Mouse (Mus musculus) megakaryocyte, embryonic 14.5 days (primary cell): ENCODE data around the gene Dao. TPM values are rescaled to one million over a fixed set of nuclear protein-coding genes. Genes with fewer than 3 reads are reported as not detected.

Source experiments
- H3K27me3 ChIP-seq: replicated peaks from 2 replicates; pipeline ENCODE3; 2012; ENCODE audit warnings: inconsistent platforms
- H3K36me3 ChIP-seq: replicated peaks from 2 replicates; pipeline ENCODE3; 2012; ENCODE audit warnings: low read length, inconsistent platforms, mixed read lengths
- H3K4me1 ChIP-seq: 2 replicates; pipeline ENCODE4 v1.6.1; 2012; ENCODE audit warnings: inconsistent platforms
- H3K4me3 ChIP-seq: replicated peaks from 2 replicates; pipeline ENCODE3; 2012; ENCODE audit warnings: moderate library complexity, mild to moderate bottlenecking, inconsistent platforms
- H3K9me3 ChIP-seq: 2 replicates; pipeline ENCODE4 v1.6.1; 2012; ENCODE audit warnings: inconsistent platforms
- FLI1 ChIP-seq: IDR thresholded peaks from 2 replicates; pipeline ENCODE4 v1.6.1; 2012; ENCODE audit warnings: low read length, inconsistent platforms, mixed read lengths
- GATA1 ChIP-seq: IDR thresholded peaks from 3 replicates; pipeline ENCODE4 v1.6.1; 2012; ENCODE audit warnings: mixed read lengths, low read length, inconsistent platforms, borderline replicate concordance
- polyA plus RNA-seq: library from polyadenylated mRNA; stranded (reverse); fragments of >175 nt; gene quantifications from 2 replicates; pipeline ENCODE4 v1.2.3, GENCODE M21; 2012; ENCODE audit warnings: low replicate concordance; ENCODE audit not compliant: insufficient read depth

Gene Dao
- polyA plus RNA-seq, 1 experiment = not detected

DNA sequence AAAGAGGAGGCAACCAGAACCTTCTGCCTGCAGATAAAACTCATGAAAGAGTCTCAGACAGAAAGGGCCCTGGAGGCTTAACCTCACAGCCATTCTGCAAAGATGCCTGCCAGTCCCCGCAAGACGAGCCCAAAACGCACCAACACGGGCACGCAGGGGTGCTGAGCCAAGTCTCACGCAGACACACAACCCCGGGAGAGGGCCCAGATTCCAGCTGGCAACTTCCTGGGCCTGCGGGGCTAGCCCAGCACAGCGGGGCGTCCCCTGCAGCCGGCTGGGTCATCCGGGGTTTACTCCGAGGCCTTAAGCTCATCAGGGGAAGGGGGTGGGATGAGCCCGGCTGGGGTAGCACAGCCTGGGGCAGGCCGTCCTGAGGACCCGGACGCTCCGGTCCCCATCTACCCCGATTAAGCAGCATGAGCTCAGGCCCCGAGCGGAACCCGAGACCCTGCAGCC is 10.4 kb upstream of the Dao start:
- Histone ChIP-seq H3K36me3 (peaks cover 4% of the 10 kb centered on the region), H3K27me3 (peaks cover 16% of the 10 kb centered on the region), H3K4me3 (peak overlapping the region; percentile 97), H3K9me3 (peaks cover 11% of the 10 kb centered on the region), H3K4me1 (peaks cover 50% of the 10 kb centered on the region)
- TF ChIP-seq GATA1 (no peak), FLI1 (no peak)

DNA sequence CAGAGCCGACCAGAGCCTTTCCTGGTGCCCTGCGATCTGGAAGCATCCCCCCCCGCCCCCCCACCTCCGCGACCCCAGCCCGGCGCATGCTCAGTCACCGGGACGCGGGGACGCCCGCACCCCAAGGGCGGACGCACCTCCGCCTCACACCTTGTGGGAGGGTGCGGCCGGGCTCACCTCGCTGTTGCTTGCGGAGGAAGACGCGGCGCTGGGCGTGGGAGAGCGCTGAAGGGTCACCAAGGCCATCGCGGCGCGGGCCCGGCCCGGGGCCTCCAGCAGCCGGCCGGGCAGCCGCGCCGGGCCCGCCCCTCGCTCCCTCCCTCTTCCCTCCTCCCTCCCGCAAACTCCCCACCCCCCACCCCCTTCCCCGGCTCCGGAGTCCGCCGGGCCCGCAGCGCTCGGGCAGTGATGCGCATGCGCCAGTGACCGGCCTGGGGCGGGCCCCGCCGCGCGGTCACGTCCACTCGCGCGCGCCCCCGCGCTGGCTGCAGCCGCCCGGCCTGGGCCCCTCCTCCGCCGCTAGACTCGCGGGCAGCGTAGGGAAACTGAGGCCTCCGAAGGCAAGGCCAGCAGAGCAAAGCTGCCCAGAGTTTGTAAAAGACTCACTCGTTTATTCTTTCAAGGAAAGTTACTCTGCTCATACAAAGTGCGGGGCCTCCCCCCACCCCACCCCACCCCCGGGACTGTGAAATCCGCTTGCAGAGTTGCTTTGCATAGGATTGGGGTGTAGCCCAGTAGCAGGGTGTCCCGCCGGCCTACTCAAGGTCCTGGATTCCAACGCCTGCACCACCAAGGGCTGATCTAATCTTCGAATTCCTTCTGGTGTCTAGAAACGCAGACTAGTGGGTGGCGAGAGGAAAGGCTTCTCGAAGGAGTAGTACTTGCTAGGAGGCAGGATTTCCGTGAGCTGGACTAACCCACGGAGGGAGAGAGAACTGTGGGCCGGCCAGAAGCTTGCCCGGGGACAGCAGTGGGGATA is 9.7 kb upstream of the Dao start, which contains the start of gene Ssh1:
Gene Ssh1, minus strand, starts transcription at position 408 of the 979 bp plus-strand sequence.
- Histone ChIP-seq H3K4me1 (peaks cover 50% of the 10 kb centered on the region), H3K27me3 (peaks cover 16% of the 10 kb centered on the region), H3K4me3 (peak within 1 kb of the TSS; percentile 97), H3K36me3 (peaks cover 3% of the 10 kb centered on the region), H3K9me3 (peaks cover 11% of the 10 kb centered on the region)
- TF ChIP-seq GATA1 (no peak), FLI1 (no peak)

DNA sequence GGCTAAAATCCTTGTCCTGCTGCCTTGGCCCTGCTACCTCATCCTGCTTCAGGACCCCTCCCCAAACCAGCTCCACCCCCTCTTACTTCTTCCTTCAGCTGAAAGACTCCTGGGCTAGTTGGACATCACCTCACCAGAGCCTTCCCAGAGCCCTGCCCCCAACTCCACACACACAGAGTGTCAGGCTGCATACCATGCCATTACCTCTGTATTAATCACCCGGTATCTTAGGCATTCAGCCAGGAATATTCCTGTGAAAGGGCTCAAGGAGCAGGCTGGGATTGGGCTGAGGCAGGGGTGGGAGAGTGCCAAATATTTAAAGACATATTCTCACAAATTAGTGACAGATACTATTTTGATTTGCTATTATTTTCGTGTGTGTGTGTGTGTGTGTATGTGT is 7.0 kb upstream of the Dao start:
- H3K4me1 ChIP-seq = peaks cover 35% of the 10 kb centered on the region
- H3K9me3 ChIP-seq = peaks cover 14% of the 10 kb centered on the region
- H3K27me3 ChIP-seq = peaks cover 16% of the 10 kb centered on the region
- H3K4me3 ChIP-seq = no peak overlapping the region
- TF ChIP-seq FLI1 = no peak
- no peak for TF ChIP-seq GATA1
- H3K36me3 ChIP-seq = no peaks in the 10 kb centered on the region

DNA sequence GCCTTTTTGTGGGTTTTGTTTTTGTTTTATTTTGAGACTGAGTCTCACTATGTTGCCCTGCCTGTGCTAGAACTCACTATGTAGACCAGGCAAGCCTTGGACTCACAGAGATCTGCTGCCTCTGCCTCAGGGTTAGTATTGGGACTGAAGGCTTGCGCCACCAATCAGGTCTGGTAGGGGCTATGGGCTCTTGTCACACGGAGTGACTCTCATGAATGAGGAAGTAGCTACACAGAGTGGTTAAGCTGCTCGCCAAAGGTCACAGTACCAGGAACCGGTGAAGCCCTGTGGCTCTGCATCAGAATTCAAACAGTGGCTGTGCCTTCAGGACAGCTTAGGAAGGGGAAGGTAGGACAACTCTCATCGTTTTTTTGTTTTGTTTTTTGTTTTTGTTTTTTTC is 4.1 kb upstream of the Dao start:
- H3K9me3 ChIP-seq = peaks cover 14% of the 10 kb centered on the region
- H3K4me3 ChIP-seq = peak overlapping the region; percentile 34
- no peak for TF ChIP-seq GATA1
- TF ChIP-seq FLI1 = no peak
- peaks cover 29% of the 10 kb centered on the region for H3K27me3 ChIP-seq
- peaks cover 22% of the 10 kb centered on the region for H3K4me1 ChIP-seq
- no peaks in the 10 kb centered on the region for H3K36me3 ChIP-seq

- Histone ChIP-seq H3K27me3 (peaks cover 36% of the 10 kb centered on the region), H3K4me1 (peaks cover 32% of the 10 kb centered on the region), H3K4me3 (no peak overlapping the region), H3K36me3 (no peaks in the 10 kb centered on the region), H3K9me3 (peaks cover 3% of the 10 kb centered on the region; the same call in 1 of the 2 replicates)
- no peak for TF ChIP-seq GATA1
- no peak for TF ChIP-seq FLI1
Measured at GRCm38 (mm10) chr5:114004573-114004972, 1.1 kb downstream of the Dao start.

DNA sequence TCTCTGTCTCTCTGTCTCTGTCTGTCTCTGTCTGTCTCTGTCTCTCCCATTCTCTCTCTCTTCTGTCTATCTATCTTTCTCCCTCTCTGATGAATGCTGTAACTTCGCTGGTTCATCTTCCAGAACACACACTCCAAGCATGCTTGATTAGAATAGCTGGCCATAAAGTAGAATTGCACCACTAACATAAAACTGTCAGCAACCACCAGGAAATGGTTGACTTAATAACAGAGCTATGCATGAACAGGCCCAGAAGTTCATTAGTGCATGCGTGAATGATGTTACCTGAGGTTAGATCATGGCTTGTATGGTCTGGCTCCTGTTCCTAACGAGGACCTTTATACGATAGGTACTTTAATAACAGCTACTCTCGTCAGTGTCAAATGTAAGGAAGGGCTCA is 1.6 kb downstream of the Dao start:
- peaks cover 3% of the 10 kb centered on the region; the same call in 1 of the 2 replicates for H3K9me3 ChIP-seq
- no peak for TF ChIP-seq FLI1
- no peak for TF ChIP-seq GATA1
- peaks cover 41% of the 10 kb centered on the region for H3K27me3 ChIP-seq
- no peaks in the 10 kb centered on the region for H3K36me3 ChIP-seq
- no peak overlapping the region for H3K4me3 ChIP-seq
- H3K4me1 ChIP-seq = peaks cover 33% of the 10 kb centered on the region

- TF ChIP-seq FLI1 (no peak), GATA1 (no peak)
- H3K4me1 ChIP-seq = peaks cover 33% of the 10 kb centered on the region
- H3K4me3 ChIP-seq = no peak overlapping the region
- H3K36me3 ChIP-seq = no peaks in the 10 kb centered on the region
- H3K27me3 ChIP-seq = peaks cover 48% of the 10 kb centered on the region
- no peaks in the 10 kb centered on the region for H3K9me3 ChIP-seq
Measured at GRCm38 (mm10) chr5:114006974-114007373, 3.5 kb downstream of the Dao start.

GRCm38 (mm10) chr5:114007753-114008453 is 4.4 kb downstream of the Dao start:
- no peak overlapping the region for H3K4me3 ChIP-seq
- no peaks in the 10 kb centered on the region for H3K36me3 ChIP-seq
- no peak for TF ChIP-seq FLI1
- no peak for TF ChIP-seq GATA1
- H3K4me1 ChIP-seq = peaks cover 32% of the 10 kb centered on the region
- H3K27me3 ChIP-seq = peaks cover 46% of the 10 kb centered on the region
- H3K9me3 ChIP-seq = no peaks in the 10 kb centered on the region

DNA sequence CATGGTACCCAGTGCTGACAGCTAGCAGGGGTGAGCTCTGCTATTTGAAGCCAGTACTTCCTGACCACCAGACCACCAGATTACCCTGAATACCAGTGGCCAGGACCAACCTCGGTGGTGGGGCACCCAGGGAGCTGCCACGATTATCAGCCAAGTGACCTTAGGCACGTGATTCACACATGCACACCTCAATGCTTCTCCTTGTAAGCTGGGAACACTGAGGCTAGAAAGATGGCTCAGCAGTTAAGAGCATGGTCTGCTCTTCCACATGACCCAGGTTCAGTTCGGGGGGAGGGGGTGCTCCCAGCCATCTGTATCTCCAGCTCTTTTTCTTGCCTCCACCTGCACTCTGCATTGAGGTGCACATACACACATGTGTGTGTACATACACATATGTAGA is 5.5 kb downstream of the Dao start:
- Histone ChIP-seq H3K4me3 (no peak overlapping the region), H3K27me3 (peaks cover 36% of the 10 kb centered on the region), H3K9me3 (no peaks in the 10 kb centered on the region), H3K4me1 (peaks cover 23% of the 10 kb centered on the region), H3K36me3 (no peaks in the 10 kb centered on the region)
- TF ChIP-seq GATA1 (no peak), FLI1 (no peak)

GRCm38 (mm10) chr5:114015121-114015520 is 11.6 kb downstream of the Dao start:
- Histone ChIP-seq H3K4me3 (no peak overlapping the region), H3K4me1 (no peaks in the 10 kb centered on the region), H3K27me3 (peaks cover 34% of the 10 kb centered on the region), H3K9me3 (no peaks in the 10 kb centered on the region), H3K36me3 (no peaks in the 10 kb centered on the region)
- TF ChIP-seq GATA1 (no peak), FLI1 (no peak)
